Mouse (Mus musculus) CH12.LX (cell line): ENCODE data around the gene 1700093K21Rik. TPM values are rescaled to one million over a fixed set of nuclear protein-coding genes. Genes with fewer than 3 reads are reported as not detected.

Experiments used
- DNase-seq: peaks from one replicate; pipeline ENCODE4 v3.0.0-alpha.2; 2013; ENCODE audit errors: extremely low read depth
- H3K27ac ChIP-seq: 2 replicates; pipeline ENCODE4 v1.5.1; 2012; ENCODE audit warnings: low read depth, mild to moderate bottlenecking, control low read depth, moderate library complexity; ENCODE audit not compliant: insufficient read depth
- H3K27me3 ChIP-seq: replicated peaks from 2 replicates; pipeline ENCODE3; 2012; ENCODE audit warnings: inconsistent platforms
- H3K36me3 ChIP-seq, 2 experiments: replicated peaks in 1 of 2; 2 replicates each; pipeline versions ENCODE3 to v1.6.1; 2012; ENCODE audit warnings: inconsistent platforms in 1 of 2, low read length in 1 of 2, mild to moderate bottlenecking in 1 of 2, mixed read lengths in 1 of 2, moderate library complexity in 1 of 2; ENCODE audit not compliant: control insufficient read depth in 1 of 2, insufficient read depth in 1 of 2
- H3K4me1 ChIP-seq, 2 experiments: 2 replicates each; pipeline ENCODE4 v1.6.1; 2012; ENCODE audit warnings: inconsistent platforms in 1 of 2, moderate library complexity in 1 of 2; ENCODE audit not compliant: insufficient read depth in 2 of 2, control insufficient read depth in 1 of 2
- H3K4me2 ChIP-seq: 2 replicates; pipeline ENCODE4 v1.6.1; 2012; ENCODE audit warnings: low read depth, mild to moderate bottlenecking, control low read depth; ENCODE audit not compliant: poor library complexity, insufficient read depth, severe bottlenecking
- H3K4me3 ChIP-seq, 3 experiments: fragments of 150-350 bp in 1 of 3; sonication (generic) in 1 of 3; replicated peaks in 1 of 3; 2 replicates each; pipeline versions ENCODE3 to v1.5.1; 2011 to 2012; ENCODE audit warnings: low read depth in 2 of 3, low read length in 2 of 3, mild to moderate bottlenecking in 2 of 3, moderate library complexity in 2 of 3, control low read depth in 1 of 3, improper control_type of control experiment in 1 of 3, inconsistent platforms in 1 of 3, mixed read lengths in 1 of 3; ENCODE audit not compliant: poor library complexity in 1 of 3
- H3K79me2 ChIP-seq: replicated peaks from 2 replicates; pipeline ENCODE4 v1.6.1; 2012; ENCODE audit warnings: mild to moderate bottlenecking, moderate library complexity; ENCODE audit not compliant: control insufficient read depth, poor library complexity, insufficient read depth, severe bottlenecking; ENCODE audit errors: extremely low read depth
- H3K9ac ChIP-seq: 2 replicates; pipeline ENCODE4 v1.6.1; 2012; ENCODE audit warnings: low read depth, mild to moderate bottlenecking, control low read depth, moderate library complexity; ENCODE audit not compliant: insufficient read depth
- H3K9me3 ChIP-seq: replicated peaks from 2 replicates; pipeline ENCODE3; 2012; ENCODE audit warnings: low read length, inconsistent platforms, mixed read lengths
- CHD1 ChIP-seq: IDR thresholded peaks from 2 replicates; pipeline ENCODE4 v1.6.1; 2012; ENCODE audit warnings: low read depth, low read length, improper control_type of control experiment, inconsistent platforms
- CTCF ChIP-seq, 2 experiments: IDR thresholded peaks in 1 of 2; conservative IDR thresholded peaks in 1 of 2; 2 replicates each; pipeline ENCODE4 v1.5.1; 2011 to 2012; ENCODE audit warnings: low read depth in 2 of 2, low read length in 2 of 2, improper control_type of control experiment in 1 of 2, inconsistent platforms in 1 of 2, mild to moderate bottlenecking in 1 of 2, moderate library complexity in 1 of 2
- ETS1 ChIP-seq: conservative IDR thresholded peaks from 2 replicates; pipeline ENCODE4 v1.6.1; 2012; ENCODE audit warnings: low read depth, mild to moderate bottlenecking, inconsistent platforms, low read length, improper control_type of control experiment, moderate library complexity
- HCFC1 ChIP-seq: IDR thresholded peaks from 2 replicates; pipeline ENCODE4 v1.6.1; 2012; ENCODE audit warnings: low read depth, mild to moderate bottlenecking, inconsistent platforms, low read length, improper control_type of control experiment
- KAT2A ChIP-seq: IDR thresholded peaks from 2 replicates; pipeline ENCODE4 v1.6.1; 2012; ENCODE audit warnings: low read length, improper control_type of control experiment, inconsistent platforms; ENCODE audit not compliant: insufficient replicate concordance
- MAFK ChIP-seq: IDR thresholded peaks from 2 replicates; pipeline ENCODE4 v1.6.1; 2011; ENCODE audit warnings: low read length, improper control_type of control experiment; ENCODE audit not compliant: insufficient replicate concordance
- MAX ChIP-seq: IDR thresholded peaks from 2 replicates; pipeline ENCODE4 v1.6.1; 2011; ENCODE audit warnings: low read length, improper control_type of control experiment
- MEF2A ChIP-seq: IDR thresholded peaks from 2 replicates; pipeline ENCODE4 v1.6.1; 2014; ENCODE audit warnings: low read depth, mild to moderate bottlenecking, inconsistent platforms, low read length, improper control_type of control experiment, borderline replicate concordance
- NELFE ChIP-seq: IDR thresholded peaks from 2 replicates; pipeline ENCODE4 v1.6.1; 2011; ENCODE audit warnings: low read depth, low read length, improper control_type of control experiment
- NRF1 ChIP-seq: IDR thresholded peaks from 2 replicates; pipeline ENCODE4 v1.6.1; 2014; ENCODE audit warnings: low read depth, mild to moderate bottlenecking, inconsistent platforms, low read length, improper control_type of control experiment, moderate library complexity
- POLR2A ChIP-seq: IDR thresholded peaks from 2 replicates; pipeline ENCODE4 v1.6.1; 2011; ENCODE audit warnings: low read depth, mild to moderate bottlenecking, improper control_type of control experiment, low read length
- TCF12 ChIP-seq: IDR thresholded peaks from 2 replicates; pipeline ENCODE4 v1.6.1; 2014; ENCODE audit warnings: low read depth, mild to moderate bottlenecking, inconsistent platforms, low read length, improper control_type of control experiment
- UBTF ChIP-seq: IDR thresholded peaks from 2 replicates; pipeline ENCODE4 v1.6.1; 2012; ENCODE audit warnings: low read depth, mild to moderate bottlenecking, inconsistent platforms, low read length, improper control_type of control experiment, moderate library complexity
- USF2 ChIP-seq: conservative IDR thresholded peaks from 2 replicates; pipeline ENCODE4 v1.6.1; 2011; ENCODE audit warnings: low read depth, low read length, improper control_type of control experiment
- ZKSCAN1 ChIP-seq: IDR thresholded peaks from 2 replicates; pipeline ENCODE4 v1.6.1; 2012; ENCODE audit warnings: low read depth, inconsistent platforms, low read length, improper control_type of control experiment, borderline replicate concordance
- ZMIZ1 ChIP-seq: IDR thresholded peaks from 2 replicates; pipeline ENCODE4 v1.6.1; 2012; ENCODE audit warnings: low read depth, mild to moderate bottlenecking, inconsistent platforms, low read length, improper control_type of control experiment
- dilution Hi-C: fragments of 300-500 bp; cut with MboI; formaldehyde crosslinking; loops from 2 replicates; pipeline ENCODE4 v1.14.3; 2020; ENCODE audit warnings: low sequenced_read_pairs; ENCODE audit not compliant: extremely low pct_unique_long_range_greater_than_20kb, extremely low pct_ligation_motif_present
- in situ Hi-C: fragments of 300-500 bp; cut with MboI; formaldehyde crosslinking; loops from 3 replicates; pipeline ENCODE4 v1.14.3; 2019; ENCODE audit warnings: low sequenced_read_pairs, low pct_ligation_motif_present, low pct_unique_long_range_greater_than_20kb, mixed read lengths
- polyA plus RNA-seq: library from polyadenylated mRNA; unstranded; fragments of >175 nt; gene quantifications from 2 replicates; pipeline ENCODE4 v1.2.1, GENCODE M21; 2012; ENCODE audit warnings: low read depth; ENCODE audit not compliant: insufficient read length
- total RNA-seq, 2 experiments: library from RNA; depleted of rRNA; stranded (reverse); fragments of 300-350 nt in 1 of 2; fragments of >200 nt in 1 of 2; gene quantifications; 2 replicates each; pipeline ENCODE4 v1.2.3; 2012 to 2014

The 1700093K21Rik gene
- total and polyA plus RNA-seq, 3 experiments: not detected

GRCm38 (mm10) chr11:23495231-23495630 is 25.7 kb downstream of the 1700093K21Rik start:
- H3K4me2 ChIP-seq: no peak overlapping the region
- TF ChIP-seq CHD1 (no peak), POLR2A (no peak), ETS1 (no peak), NRF1 (no peak), MEF2A (no peak)
- peaks cover 11 to 28% of the 10 kb centered on the region in 2 experiments; a peak in 3 of 4 replicates for H3K4me1 ChIP-seq
- peaks cover 4% of the 10 kb centered on the region for H3K27me3 ChIP-seq
- peaks cover 25% of the 10 kb centered on the region for H3K79me2 ChIP-seq
- no peak for DNase-seq
- H3K36me3 ChIP-seq: peaks cover 52 to 63% of the 10 kb centered on the region in 2 experiments
- no peak overlapping the region for H3K27ac ChIP-seq
- no peak overlapping the region for H3K4me3 ChIP-seq
- dilution Hi-C loops (no loop called here), in situ Hi-C loops (no loop called here)
- H3K9ac ChIP-seq: no peak overlapping the region
- no peaks in the 10 kb centered on the region for H3K9me3 ChIP-seq

- no peak overlapping the region for H3K4me2 ChIP-seq
- no peak overlapping the region for H3K9ac ChIP-seq
- dilution Hi-C loops (no loop called here), in situ Hi-C loops (no loop called here)
- no peak for DNase-seq
- 0 out of 2 replicates have a peak, but pooled peaks have one; percentile 19 for TF ChIP-seq ZMIZ1
- TF ChIP-seq TCF12: no peak
- peaks cover 25% of the 10 kb centered on the region for H3K79me2 ChIP-seq
- no peak overlapping the region for H3K4me3 ChIP-seq
- peaks cover 75 to 93% of the 10 kb centered on the region in 2 experiments for H3K36me3 ChIP-seq
- peaks cover 9 to 24% of the 10 kb centered on the region in 2 experiments; a peak in 3 of 4 replicates for H3K4me1 ChIP-seq
- no peak overlapping the region for H3K27ac ChIP-seq
- no peaks in the 10 kb centered on the region for H3K27me3 ChIP-seq
- H3K9me3 ChIP-seq: no peaks in the 10 kb centered on the region
Observed at GRCm38 (mm10) chr11:23492048-23492790, 28.7 kb downstream of the 1700093K21Rik start.

GRCm38 (mm10) chr11:23489955-23490354 is 31.0 kb downstream of the 1700093K21Rik start:
- dilution Hi-C loops (no loop called here), in situ Hi-C loops (no loop called here)
- Histone ChIP-seq H3K4me2 (no peak overlapping the region), H3K27ac (no peak overlapping the region), H3K9ac (no peak overlapping the region), H3K4me3 (no peak overlapping the region), H3K27me3 (no peaks in the 10 kb centered on the region), H3K9me3 (no peaks in the 10 kb centered on the region), H3K79me2 (peaks cover 3% of the 10 kb centered on the region), H3K36me3 (peaks cover 72 to 94% of the 10 kb centered on the region in 2 experiments), H3K4me1 (peaks cover 0 to 4% of the 10 kb centered on the region in 2 experiments; a peak in 1 of 4 replicates)
- DNase-seq: no peak
- TF ChIP-seq MAFK (no peak), MAX (no peak), ZKSCAN1 (no peak), ZMIZ1 (no peak), POLR2A (no peak), HCFC1 (no peak), NELFE (no peak), UBTF (no peak), KAT2A (no peak), CTCF (conservative IDR thresholded peaks at IDR 0.05 in 1 of 2, IDR thresholded peaks at IDR 0.05 in 1 of 2; ENCODE audit: low read depth in 2 of 2, low read length in 2 of 2) (no peak), USF2 (no peak)
